15 mouse cellular contexts compared by ENCODE assay signal in the genomic region with DNA sequence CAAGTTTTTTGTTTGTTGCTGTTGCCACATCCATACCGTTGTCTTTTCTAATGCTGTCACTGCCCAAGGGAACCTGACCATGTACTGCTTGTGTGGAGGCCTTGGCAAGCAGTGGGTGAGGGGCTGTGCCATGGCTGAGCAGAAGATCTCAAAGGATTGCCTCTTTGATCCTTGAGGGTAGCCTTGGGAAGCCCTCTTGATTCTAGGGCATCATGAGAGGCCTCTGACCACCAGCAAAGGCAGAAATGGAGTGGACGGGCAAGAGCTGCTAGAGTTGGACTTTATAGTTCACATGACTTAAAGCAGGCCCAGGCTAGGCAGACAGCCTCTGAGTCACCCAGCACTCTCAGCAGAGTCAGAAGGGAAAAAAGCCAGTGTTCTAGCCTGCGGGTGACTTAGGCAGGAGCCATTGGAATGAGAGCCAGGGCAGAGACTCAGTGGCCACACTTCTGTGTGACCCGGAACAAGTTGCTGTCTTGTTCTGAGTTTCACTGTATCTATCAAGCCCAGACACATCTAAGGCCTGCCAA. TPM values are rescaled to one million over a fixed set of nuclear protein-coding genes. Genes with fewer than 3 reads are reported as not detected.
"Had no signal": no experiment of that assay in that cellular context is flagged by ENCODE, and none has a peak within 500 bp of the region (broad histone marks: within the 10 kb centered on the region; RNA-seq: fewer than 3 reads in every experiment).

No protein-coding gene starts in this region.

- H3K4me3 ChIP-seq: kidney, embryonic 15.5 days; limb, embryonic 13.5 days; megakaryocyte, embryonic 14.5 days; midbrain, embryonic 15.5 days; neural tube, embryonic 13.5 days; stomach, embryonic 15.5 days had no signal

- H3K27me3 ChIP-seq: kidney, embryonic 15.5 days; limb, embryonic 13.5 days; midbrain, embryonic 15.5 days; neural tube, embryonic 13.5 days; stomach, embryonic 15.5 days had no signal

- H3K36me3 ChIP-seq: midbrain, embryonic 15.5 days; neural tube, embryonic 13.5 days had no signal

- H3K9me3 ChIP-seq: kidney, embryonic 15.5 days; limb, embryonic 13.5 days; midbrain, embryonic 15.5 days; neural tube, embryonic 13.5 days; stomach, embryonic 15.5 days had no signal

- H3K27ac ChIP-seq: kidney, embryonic 15.5 days; limb, embryonic 13.5 days; liver, embryonic 14.5 days; midbrain, embryonic 15.5 days; neural tube, embryonic 13.5 days; stomach, embryonic 15.5 days had no signal

- ATAC-seq: midbrain, embryonic 15.5 days had no signal

- DNase-seq: kidney, postnatal 14 days; left cerebral cortex, postnatal 4 days; lung, postnatal 4 days; right cerebral cortex, postnatal 14 days; thymus, adult 2 months; thymus, postnatal 25 days had no signal

- H3K4me2 ChIP-seq: kidney, embryonic 15.5 days; limb, embryonic 13.5 days; midbrain, embryonic 11.5 days; midbrain, embryonic 15.5 days; neural tube, embryonic 13.5 days; stomach, embryonic 15.5 days had no signal

- H3K4me1 ChIP-seq: kidney, embryonic 15.5 days; limb, embryonic 13.5 days; midbrain, embryonic 15.5 days; neural tube, embryonic 13.5 days; stomach, embryonic 15.5 days had no signal

- H3K9ac ChIP-seq: kidney, embryonic 15.5 days; limb, embryonic 13.5 days; liver, embryonic 14.5 days; midbrain, embryonic 15.5 days; neural tube, embryonic 13.5 days; stomach, embryonic 15.5 days had no signal

RNA-seq across cellular contexts. Expression of a gene that starts 9.1 kb away (rescaled TPM):
- total RNA-seq: monocyte, adult 5-6 weeks had no signal

RNA-seq across cellular contexts. Expression of a gene that starts 47.1 kb away (rescaled TPM):
- total RNA-seq: monocyte, adult 5-6 weeks had no signal
